Mouse (Mus musculus) v-Abl transformed pro-B cells (cell line): ENCODE measurements at regions not wholly inside any gene's neighbourhood (a gene's known extent, or its start where the extent isn't known, plus 50 kb on each side); places are given as distances from the start of the nearest gene placed in this dataset.

Experiments used
- in situ Hi-C, 2 experiments: fragments of 400-800 bp; cut with MboI; formaldehyde crosslinking; loops; one replicate each; pipeline ENCODE4 v1.15.1; 2025; ENCODE audit not compliant: unreplicated experiment in 2 of 2

DNA sequence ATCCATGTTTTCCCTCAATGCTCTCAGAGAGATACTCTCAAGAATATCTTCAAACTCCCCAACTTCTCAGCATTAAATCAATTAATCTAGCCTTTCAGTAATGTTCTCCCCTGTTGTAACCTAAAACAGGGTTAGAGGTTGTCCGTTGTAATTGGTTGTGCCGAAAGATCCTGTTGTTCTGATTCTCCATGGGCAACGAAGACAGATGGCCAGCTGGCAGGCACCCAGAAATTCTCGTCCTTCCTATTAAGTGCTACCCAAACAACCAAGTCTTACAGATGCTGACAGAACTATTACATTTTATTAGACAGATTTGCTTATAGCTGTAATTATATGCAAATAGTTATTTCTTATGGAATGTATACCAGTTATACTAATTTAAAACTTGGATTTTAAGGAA is 225.9 kb upstream of the Tacr3 start:
- in situ Hi-C loops: no loop called here

DNA sequence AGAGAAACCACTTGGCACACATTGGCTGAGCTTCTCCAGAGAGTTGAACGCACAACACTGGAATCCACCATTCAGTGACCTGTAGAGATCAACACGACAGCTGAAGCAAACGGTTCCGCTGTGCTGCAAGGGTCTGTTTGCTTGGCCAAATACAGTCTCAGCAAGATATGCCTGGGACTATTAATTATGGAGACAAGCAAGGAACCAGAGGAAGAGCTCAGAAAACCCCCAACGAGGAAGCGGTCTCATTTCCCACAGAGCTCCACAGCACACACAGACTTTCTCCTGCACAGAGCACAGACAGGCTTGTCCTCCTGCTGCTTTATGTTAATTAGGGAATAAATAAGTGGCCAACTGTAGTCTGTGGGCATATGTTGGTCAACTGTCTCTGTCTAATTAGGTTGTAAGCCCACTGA is 223.4 kb upstream of the Tacr3 start:
- in situ Hi-C loops: no loop called here

DNA sequence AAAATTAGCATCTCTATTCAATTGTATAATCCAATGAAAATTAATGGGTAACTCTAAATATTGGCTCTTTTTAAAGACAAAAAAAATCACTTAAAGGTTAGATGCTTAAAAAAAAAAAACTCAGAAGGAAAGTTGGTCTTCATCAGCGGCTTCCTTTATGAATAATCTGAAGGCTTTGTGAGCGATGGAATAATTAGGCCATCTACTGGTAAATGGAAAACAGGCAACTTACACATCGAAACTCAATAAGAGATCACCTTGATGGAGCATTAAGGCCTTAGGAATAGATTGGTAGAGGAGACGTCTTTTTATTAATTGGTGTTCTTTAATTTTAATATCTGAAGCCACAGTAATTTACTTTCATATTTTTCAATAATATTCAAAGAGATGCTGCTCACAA is 218.6 kb upstream of the Tacr3 start:
- in situ Hi-C loops: no loop called here

DNA sequence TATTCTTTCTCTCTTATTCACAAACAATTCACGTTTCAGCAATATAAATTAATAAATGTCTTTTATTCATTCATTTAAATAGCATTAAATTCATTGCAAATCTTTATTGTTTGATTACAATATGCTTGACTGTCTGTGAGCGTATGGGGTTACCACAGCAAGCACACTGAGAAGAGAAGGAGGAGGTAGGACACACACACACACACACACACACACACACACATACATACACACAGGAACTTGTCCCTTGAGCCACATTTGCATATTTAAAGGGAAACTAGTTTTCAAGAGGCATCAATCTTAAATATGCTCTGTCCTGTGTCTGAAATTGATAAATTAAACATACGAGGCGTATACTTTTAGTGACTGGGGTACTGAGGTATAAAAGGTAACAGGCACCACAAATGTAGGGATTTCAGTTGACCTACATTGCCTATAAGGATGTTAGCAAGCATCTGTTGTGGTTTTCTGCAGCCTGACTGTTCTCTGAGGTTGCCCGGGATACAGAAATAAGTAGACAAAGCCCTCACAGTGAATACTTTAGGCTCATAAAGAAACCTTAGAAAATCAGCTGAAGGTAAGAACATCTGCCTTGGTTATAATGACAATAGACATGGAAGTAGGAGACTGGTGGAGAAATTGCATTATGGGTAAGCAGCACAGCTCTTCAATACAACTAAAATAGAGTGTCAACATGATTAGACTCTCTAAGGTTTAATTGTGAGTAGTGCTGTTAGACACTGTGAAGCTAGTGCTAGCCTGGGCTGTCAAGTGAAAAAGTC is 217.1 kb upstream of the Tacr3 start:
- in situ Hi-C loops: no loop called here

DNA sequence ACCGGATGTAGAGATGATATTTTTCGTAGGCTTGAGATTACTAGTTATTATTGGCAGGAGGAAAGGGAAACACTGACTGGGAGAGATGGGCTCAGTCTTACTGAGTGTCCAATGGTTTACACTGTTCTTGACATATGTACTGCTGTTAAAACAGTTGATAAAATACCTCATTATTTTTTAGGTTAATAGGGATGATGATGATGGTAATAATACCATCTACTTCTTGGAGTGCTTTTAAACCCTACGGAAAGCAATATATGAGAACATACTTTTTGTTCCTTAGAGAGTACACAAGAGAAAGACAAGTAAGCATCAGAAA is 216.6 kb upstream of the Tacr3 start:
- in situ Hi-C loops: no loop called here

DNA sequence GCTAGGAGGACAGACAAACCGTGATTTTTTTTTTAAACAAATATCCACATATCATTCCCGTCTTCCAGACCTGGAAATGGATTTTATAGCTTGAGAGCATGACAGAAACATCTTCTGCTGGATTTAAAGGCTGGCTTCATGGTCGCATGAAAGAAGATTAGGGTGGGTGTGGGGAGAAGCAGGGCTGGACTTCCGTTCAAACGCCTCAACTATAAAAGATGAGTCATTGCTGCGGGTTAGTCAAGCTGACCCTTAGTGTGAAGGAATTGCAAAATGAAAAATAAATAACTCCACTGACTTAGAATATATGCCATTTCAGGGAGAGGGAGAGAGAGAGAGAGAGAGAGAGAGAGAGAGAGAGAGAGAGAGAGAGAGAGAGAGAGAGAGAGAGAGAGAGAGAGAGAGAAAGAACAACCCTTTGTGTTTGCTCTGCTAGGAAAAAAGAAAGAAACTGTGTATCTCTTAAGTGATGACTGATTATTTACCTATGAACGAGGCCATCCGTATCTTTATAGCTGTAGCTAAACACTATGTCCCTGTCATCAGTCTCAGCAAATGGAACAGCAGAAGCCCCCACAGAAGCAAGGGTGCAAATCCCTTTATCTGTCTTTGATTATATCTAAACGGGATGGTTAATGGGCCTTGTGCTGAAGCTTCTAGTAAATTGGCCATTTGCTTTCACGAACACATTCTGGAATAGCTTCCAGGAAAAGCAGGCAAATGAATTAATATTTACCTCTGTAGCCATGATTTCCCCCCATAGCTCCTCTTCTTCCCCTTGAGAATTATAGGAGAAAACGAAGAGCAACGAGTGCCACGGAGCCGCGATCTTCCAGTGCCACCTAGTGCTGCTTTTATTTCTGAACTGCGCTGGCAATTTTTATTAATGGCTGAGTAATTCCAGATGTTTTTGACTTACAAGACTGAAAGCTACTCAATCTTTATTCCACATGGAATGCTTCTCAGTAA is 199.4 kb upstream of the Tacr3 start:
- in situ Hi-C loops: no loop called here

DNA sequence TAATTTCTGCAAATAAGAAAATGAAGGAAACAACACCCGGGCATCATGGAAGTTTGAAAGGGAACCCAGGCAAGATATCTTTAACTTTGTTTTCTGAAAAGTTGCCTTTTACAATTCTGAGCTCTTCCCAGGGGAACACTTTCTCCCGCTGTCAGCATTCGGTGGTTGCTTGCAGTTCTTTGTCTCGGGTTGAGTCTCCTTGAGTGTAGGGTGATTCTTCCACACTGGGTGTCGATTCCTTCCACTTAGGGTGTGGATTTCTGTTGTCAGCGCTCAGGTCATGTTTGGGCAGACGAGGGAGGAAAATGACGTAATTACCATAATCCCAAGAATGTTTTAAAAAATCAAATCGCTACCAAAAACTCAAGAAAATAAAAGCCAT is 198.7 kb upstream of the Tacr3 start:
- in situ Hi-C loops: no loop called here

DNA sequence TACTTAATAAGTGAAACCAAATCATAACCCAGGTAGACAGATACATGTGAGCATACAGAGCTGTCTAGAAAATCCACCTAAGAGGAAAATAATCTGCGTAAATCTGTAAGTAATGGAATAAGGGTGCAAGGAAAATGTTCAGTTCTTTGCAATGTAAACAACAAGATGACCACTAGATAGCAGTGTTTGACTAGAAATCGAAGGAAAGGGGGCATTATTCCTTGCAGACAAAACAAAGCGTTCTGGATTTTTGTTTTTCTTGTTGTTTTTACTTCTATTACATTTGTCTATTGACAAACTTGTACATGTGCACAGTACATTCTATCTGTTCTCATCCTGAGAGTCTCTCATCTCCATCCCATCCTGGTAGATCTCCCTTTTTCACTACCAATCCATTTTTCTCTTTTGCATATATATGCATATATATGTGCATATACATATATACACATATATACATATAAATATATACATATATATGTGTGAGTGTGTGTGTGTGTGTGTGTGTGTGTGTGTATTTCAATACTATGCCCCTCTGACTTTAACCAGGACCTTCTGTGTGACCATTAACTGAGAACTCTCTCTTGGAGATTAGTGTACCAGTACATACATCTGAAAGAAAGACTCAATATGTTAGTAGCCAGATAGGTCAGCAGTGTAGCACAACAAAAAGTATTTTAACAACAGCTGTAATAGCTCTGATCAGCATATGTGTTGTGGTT is 179.9 kb upstream of the Tacr3 start:
- in situ Hi-C loops: loop anchor here in 1 of 2 experiments (5.0 kb wide), 1 partner anchor 553 kb away; no protein-coding TSS in a partner anchor

DNA sequence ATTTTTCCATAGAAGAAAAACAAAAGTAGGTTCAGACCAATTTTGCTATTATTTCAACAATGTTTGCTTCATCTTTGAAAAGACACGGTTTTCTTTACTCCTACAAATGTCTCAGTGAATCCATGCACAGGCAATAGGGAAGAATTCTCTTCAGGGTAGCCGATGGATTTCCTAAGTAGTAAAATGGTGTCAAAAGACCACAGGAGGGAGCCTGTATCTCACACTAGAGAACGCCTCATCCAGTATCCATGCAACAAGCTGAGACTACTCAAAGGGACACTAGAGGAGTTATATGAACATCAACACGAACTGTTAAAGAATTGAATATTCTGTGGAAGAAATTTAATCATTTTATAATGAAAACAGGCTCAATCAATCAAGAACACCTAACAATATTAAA is 174.8 kb upstream of the Tacr3 start:
- in situ Hi-C loops: loop anchor here in 1 of 2 experiments (5.0 kb wide), 1 partner anchor 553 kb away; no protein-coding TSS in a partner anchor

DNA sequence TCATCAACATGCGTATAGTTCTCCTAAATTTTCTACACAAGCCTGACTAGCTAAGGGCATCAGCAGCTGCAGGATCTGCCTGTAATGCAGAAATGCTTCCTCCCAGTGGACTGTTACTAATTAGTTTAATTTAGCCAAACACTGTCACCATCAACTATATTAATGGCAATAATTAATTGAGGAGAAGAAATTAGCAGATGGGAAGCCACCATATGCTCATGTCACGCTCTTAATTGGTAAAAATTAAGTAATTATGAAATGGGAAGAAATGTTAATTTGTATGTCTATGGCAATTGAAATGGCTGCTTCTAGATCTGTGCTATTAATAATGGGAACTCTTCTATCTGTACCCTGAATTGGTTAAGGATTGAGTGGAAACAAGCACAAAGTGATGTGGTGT is 133.9 kb upstream of the Tacr3 start:
- in situ Hi-C loops: no loop called here

DNA sequence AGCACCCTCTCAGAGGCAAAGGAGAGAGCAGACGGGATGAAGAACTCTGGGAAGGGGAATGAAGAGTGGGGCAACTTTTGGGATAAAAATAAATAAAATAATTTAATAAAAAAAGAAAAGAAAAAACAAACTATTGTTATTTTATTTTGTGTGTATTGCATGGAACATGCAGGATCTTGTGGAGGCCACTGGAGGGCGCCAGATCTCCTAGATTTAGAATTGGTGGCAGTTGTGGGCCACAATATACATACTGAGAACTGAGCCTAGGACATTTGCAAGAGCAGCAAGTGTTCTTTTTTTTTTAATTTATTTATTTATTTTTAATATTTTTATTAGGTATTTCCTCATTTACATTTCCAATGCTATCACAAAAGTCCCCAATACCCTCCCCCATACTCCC is 110.2 kb upstream of the Tacr3 start:
- in situ Hi-C loops: loop anchor here (5.0 to 25.0 kb wide), 8 partner anchors 489 to 1981 kb away; partner anchors contain the start of gene Ppa2 (in 2 of the 2)

DNA sequence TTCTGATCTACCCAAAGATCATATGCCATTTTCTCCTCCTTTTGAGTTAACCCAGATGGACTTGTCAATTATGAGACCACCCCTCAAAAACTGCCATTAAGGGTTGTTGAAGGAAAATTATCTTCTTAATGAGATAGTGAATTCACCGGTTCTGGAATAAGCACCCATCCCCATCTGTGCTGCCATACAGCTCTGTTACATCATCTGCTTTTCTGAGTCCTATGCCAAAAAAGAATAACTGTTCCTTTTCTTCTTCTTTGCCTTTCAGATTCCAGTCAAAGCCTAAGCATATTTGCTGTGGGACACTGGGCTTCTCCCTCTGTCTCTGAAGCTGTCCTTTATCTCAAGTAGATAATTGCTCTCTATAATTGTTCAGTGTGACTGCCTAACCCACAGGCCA is 93.1 kb upstream of the Tacr3 start:
- in situ Hi-C loops: no loop called here

DNA sequence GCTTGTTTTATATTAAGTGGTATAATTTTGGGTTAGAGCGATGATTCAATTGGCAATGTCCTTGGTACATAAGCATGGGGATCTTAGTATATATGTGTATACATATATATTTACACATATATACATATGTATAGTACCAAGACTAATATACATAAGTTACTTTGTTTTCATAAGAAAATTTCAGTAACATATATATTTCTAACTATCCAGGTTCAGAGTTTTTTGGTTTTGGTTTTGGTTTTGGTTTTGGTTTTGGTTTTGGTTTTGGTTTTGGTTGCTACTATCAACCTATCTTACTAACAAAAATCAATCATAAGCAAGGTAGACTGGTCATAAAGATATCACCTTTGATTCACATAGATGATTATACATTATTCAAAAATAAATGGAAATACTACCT is 67.7 kb upstream of the Tacr3 start:
- in situ Hi-C loops: no loop called here

DNA sequence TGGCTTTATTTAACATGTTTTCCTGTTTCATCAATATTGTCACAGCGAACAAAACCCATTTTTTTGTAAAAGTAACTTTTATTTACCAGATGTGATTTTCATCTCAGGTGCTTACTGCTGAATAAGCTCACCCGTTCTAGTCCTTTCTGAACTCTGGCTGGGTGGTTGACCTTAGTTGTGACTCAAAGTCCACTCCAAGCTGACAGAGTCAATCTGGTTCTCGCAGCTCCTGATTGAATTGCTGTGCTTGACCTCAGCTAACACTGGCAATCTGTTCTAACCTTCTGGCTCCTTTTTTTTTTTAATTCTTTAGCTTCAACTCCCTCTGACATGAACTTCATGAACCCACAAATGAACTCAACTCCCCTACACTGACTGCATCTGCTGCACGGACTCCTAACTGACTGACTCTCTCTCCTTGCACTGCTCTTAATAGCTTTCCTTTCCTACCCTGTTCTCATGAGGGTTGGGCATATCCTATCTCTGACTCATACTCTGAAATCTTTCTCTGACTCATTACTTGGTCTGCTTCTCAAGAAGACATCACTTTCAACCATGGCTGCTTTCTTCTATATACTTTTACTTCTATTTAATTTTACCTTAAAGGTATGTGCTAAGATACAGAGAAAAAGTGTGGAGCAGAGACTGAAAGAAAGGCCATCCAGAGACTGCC is 65.4 kb upstream of the Tacr3 start:
- in situ Hi-C loops: no loop called here
